Mouse (Mus musculus): ENCODE data around the gene Efna3. TPM values are rescaled to one million over a fixed set of nuclear protein-coding genes. Genes with fewer than 3 reads are reported as not detected.

Gene Efna3
- polyA plus RNA-seq (2012; ENCODE audit: insufficient read depth, insufficient read length, low replicate concordance, missing spikeins): not detected in 2 replicates

DNA sequence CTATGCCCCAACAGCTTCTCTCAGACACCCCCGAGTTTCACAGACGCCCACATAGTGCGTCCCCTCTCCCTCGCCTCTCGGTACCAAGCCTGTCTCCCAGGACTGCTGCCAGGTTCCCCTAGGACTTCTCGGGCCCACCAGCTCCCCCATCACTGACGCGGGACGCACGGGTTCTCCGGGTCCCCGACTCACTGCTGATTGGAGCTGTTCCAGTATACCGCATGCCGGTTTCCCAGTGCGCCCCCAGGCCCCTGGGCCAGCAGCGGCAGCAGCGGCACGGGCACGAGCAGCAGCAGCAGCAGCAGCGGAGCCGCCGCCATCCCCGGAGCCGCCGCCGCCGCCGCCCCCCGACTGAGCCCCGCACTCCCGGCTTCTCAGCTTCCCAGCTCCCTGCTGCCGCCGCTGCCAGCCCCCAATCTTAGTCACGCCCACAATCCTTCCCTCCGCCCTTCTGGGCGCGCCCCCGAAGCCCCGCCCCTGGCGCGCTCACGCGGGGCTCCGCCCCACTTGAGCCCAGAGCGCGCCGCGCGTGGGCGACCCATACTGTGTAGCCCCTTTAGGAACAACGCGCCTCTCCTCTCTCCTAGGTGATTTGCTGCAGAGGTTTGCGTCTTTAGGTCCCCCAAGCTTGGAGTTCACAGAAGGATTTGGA is at the start of gene Efna3:
TSS of gene Efna3 (minus strand) at position 452 of the 652 bp plus-strand sequence.
- peak; percentile 84 for TF ChIP-seq POLR2A (IDR thresholded peaks at IDR 0.05; ENCODE audit: insufficient read depth, low read depth, low read length)
- TF ChIP-seq CTCF (IDR thresholded peaks at IDR 0.05; ENCODE audit: insufficient read depth, low read depth, low read length): no peak
- Histone ChIP-seq H3K27ac (ENCODE audit: insufficient read depth, low read depth, low read length) (peak within 1 kb of the TSS; percentile 71), H3K4me1 (ENCODE audit: control insufficient read depth, insufficient read depth, low read length) (peaks cover 43% of the 10 kb centered on the region), H3K4me3 (ENCODE audit: insufficient read depth, low read depth, low read length) (peak within 1 kb of the TSS; percentile 58)
- WGBS: under 1% methylated on average over 53 of the region's 53 CpGs

- 80% methylated on average over 11 of the region's 11 CpGs for WGBS
- no peaks in the 10 kb centered on the region for H3K4me1 ChIP-seq (ENCODE audit: control insufficient read depth, insufficient read depth, low read length)
- no peak overlapping the region for H3K4me3 ChIP-seq (ENCODE audit: insufficient read depth, low read depth, low read length)
- no peak overlapping the region for H3K27ac ChIP-seq (ENCODE audit: insufficient read depth, low read depth, low read length)
- TF ChIP-seq CTCF (IDR thresholded peaks at IDR 0.05; ENCODE audit: insufficient read depth, low read depth, low read length) (no peak), POLR2A (IDR thresholded peaks at IDR 0.05; ENCODE audit: insufficient read depth, low read depth, low read length) (no peak)
Observed at GRCm38 (mm10) chr3:89367338-89367737, 44.6 kb upstream of the Efna3 start.

DNA sequence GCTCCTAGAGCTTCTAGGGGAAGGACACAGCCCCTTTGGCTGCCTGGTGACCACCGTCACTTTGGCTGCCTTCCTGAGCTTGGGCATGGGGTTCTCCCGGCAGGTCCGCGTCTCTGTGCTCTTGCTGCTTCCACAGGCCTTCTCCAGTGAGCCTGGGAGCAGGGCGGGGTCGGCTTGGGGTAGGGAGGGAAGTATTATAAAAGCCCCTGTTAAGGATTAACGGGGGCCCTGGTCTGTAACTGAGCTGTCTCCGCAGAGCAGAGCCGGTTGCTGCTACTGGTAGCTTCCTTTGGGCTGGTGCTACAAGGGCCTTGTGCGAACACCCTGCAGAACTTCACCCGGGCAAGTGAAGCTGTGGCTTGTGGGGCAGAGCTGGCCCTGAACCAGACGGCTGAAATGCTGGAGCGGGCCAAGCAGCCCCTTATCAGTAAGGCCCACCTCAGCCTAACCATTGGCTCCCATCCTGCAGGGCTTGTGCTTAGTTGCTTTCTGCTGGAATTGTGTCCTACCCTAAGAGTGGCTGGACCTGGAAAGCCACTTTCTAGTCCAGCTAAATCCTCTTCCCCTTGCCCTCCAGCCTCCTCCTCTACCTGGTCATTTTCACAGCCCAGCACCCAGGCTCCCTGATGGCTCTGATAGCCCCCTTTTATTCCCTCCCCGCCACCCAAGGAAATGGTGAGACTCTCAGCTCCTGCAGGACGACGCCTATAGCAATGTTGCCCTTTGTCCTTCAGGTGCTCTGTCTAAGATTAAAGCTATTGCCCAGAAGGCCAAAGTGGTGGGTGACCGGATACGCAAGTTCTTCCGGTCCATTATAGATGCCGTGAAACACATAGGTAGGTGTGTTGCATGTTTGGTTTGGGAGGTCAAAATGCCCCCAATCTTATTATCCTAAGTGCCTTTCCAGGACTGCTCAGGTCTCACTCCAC is 43.0 kb upstream of the Efna3 start:
- WGBS: 86% methylated on average over 20 of the region's 20 CpGs
- Histone ChIP-seq H3K4me3 (ENCODE audit: insufficient read depth, low read depth, low read length) (no peak overlapping the region), H3K27ac (ENCODE audit: insufficient read depth, low read depth, low read length) (no peak overlapping the region), H3K4me1 (ENCODE audit: control insufficient read depth, insufficient read depth, low read length) (no peaks in the 10 kb centered on the region)
- TF ChIP-seq CTCF (IDR thresholded peaks at IDR 0.05; ENCODE audit: insufficient read depth, low read depth, low read length): no peak
- TF ChIP-seq POLR2A (IDR thresholded peaks at IDR 0.05; ENCODE audit: insufficient read depth, low read depth, low read length): no peak

- TF ChIP-seq CTCF (IDR thresholded peaks at IDR 0.05; ENCODE audit: insufficient read depth, low read depth, low read length): no peak
- no peak for TF ChIP-seq POLR2A (IDR thresholded peaks at IDR 0.05; ENCODE audit: insufficient read depth, low read depth, low read length)
- Histone ChIP-seq H3K27ac (ENCODE audit: insufficient read depth, low read depth, low read length) (no peak within 1 kb of the TSS), H3K4me1 (ENCODE audit: control insufficient read depth, insufficient read depth, low read length) (no peaks in the 10 kb centered on the region), H3K4me3 (ENCODE audit: insufficient read depth, low read depth, low read length) (no peak within 1 kb of the TSS)
- 92% methylated on average over 11 of the region's 11 CpGs for WGBS
Observed at GRCm38 (mm10) chr3:89365153-89365485, 42.4 kb upstream of the Efna3 start, which contains the start of gene Dcst1. Gene Dcst1, minus strand, starts transcription at chr3:89365253.

GRCm38 (mm10) chr3:89364631-89365030 is 41.9 kb upstream of the Efna3 start:
- no peak overlapping the region for H3K4me3 ChIP-seq (ENCODE audit: insufficient read depth, low read depth, low read length)
- TF ChIP-seq CTCF (IDR thresholded peaks at IDR 0.05; ENCODE audit: insufficient read depth, low read depth, low read length) (no peak), POLR2A (IDR thresholded peaks at IDR 0.05; ENCODE audit: insufficient read depth, low read depth, low read length) (no peak)
- H3K27ac ChIP-seq (ENCODE audit: insufficient read depth, low read depth, low read length): no peak overlapping the region
- 56% methylated on average over 8 of the region's 8 CpGs for WGBS
- no peaks in the 10 kb centered on the region for H3K4me1 ChIP-seq (ENCODE audit: control insufficient read depth, insufficient read depth, low read length)

- TF ChIP-seq CTCF (IDR thresholded peaks at IDR 0.05; ENCODE audit: insufficient read depth, low read depth, low read length): no peak
- TF ChIP-seq POLR2A (IDR thresholded peaks at IDR 0.05; ENCODE audit: insufficient read depth, low read depth, low read length): no peak
- Histone ChIP-seq H3K4me3 (ENCODE audit: insufficient read depth, low read depth, low read length) (no peak within 1 kb of the TSS), H3K4me1 (ENCODE audit: control insufficient read depth, insufficient read depth, low read length) (no peaks in the 10 kb centered on the region), H3K27ac (ENCODE audit: insufficient read depth, low read depth, low read length) (no peak within 1 kb of the TSS)
- 85% methylated on average over 7 of the region's 7 CpGs for WGBS
Observed at GRCm38 (mm10) chr3:89361675-89362074, 38.9 kb upstream of the Efna3 start, which contains the start of gene Dcst2. Gene Dcst2, plus strand, starts transcription at chr3:89361975.

DNA sequence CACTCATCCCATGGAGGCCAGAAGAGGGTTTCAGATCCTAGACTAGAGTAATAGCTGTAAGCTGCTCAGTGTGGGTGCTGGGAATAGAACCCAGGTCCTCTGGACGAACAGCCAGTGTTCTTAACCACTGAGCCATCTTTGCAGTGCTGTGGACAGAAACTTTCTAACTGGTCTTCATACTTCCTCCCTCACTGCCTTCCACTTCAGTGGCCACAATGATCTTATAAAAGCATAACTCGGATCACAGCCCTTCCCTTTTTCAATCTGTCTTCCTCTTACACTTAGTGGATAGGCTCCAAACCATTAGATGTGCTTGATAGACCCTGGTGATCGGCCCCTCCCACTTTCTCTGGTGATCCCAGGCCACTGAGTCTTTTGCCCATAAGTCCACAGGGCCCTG is 37.5 kb upstream of the Efna3 start:
- Histone ChIP-seq H3K4me1 (ENCODE audit: control insufficient read depth, insufficient read depth, low read length) (peaks cover 8% of the 10 kb centered on the region), H3K27ac (ENCODE audit: insufficient read depth, low read depth, low read length) (no peak overlapping the region), H3K4me3 (ENCODE audit: insufficient read depth, low read depth, low read length) (no peak overlapping the region)
- 81% methylated on average over 3 of the region's 3 CpGs for WGBS
- no peak for TF ChIP-seq POLR2A (IDR thresholded peaks at IDR 0.05; ENCODE audit: insufficient read depth, low read depth, low read length)
- TF ChIP-seq CTCF (IDR thresholded peaks at IDR 0.05; ENCODE audit: insufficient read depth, low read depth, low read length): no peak

GRCm38 (mm10) chr3:89359630-89360029 is 36.9 kb upstream of the Efna3 start:
- TF ChIP-seq POLR2A (IDR thresholded peaks at IDR 0.05; ENCODE audit: insufficient read depth, low read depth, low read length) (no peak), CTCF (IDR thresholded peaks at IDR 0.05; ENCODE audit: insufficient read depth, low read depth, low read length) (no peak)
- no peak overlapping the region for H3K4me3 ChIP-seq (ENCODE audit: insufficient read depth, low read depth, low read length)
- WGBS: 68% methylated on average over 6 of the region's 6 CpGs
- no peak overlapping the region for H3K27ac ChIP-seq (ENCODE audit: insufficient read depth, low read depth, low read length)
- H3K4me1 ChIP-seq (ENCODE audit: control insufficient read depth, insufficient read depth, low read length): peaks cover 10% of the 10 kb centered on the region

- Histone ChIP-seq H3K4me1 (ENCODE audit: control insufficient read depth, insufficient read depth, low read length) (peaks cover 10% of the 10 kb centered on the region), H3K4me3 (ENCODE audit: insufficient read depth, low read depth, low read length) (no peak overlapping the region), H3K27ac (ENCODE audit: insufficient read depth, low read depth, low read length) (no peak overlapping the region)
- TF ChIP-seq CTCF (IDR thresholded peaks at IDR 0.05; ENCODE audit: insufficient read depth, low read depth, low read length) (no peak), POLR2A (IDR thresholded peaks at IDR 0.05; ENCODE audit: insufficient read depth, low read depth, low read length) (no peak)
- 78% methylated on average over 9 of the region's 9 CpGs for WGBS
Observed at GRCm38 (mm10) chr3:89356029-89356428, 33.3 kb upstream of the Efna3 start.
